Mouse (Mus musculus) adrenal gland, adult 2 months (tissue): ENCODE results near the gene Nfia. TPM values are rescaled to one million over a fixed set of nuclear protein-coding genes. Genes with fewer than 3 reads are reported as not detected.
A peak's percentile ranks its signal among the peaks of the same experiment; 100 is the strongest.

Experiments used
- DNase-seq: peaks from one replicate; pipeline ENCODE4 v3.0.0; 2021
- polyA plus RNA-seq: library from polyadenylated mRNA; depleted of rRNA; stranded (reverse); fragments of >200 nt; gene quantifications from 2 replicates; pipeline ENCODE4 v1.2.3, GENCODE M21; 2012
- total RNA-seq, 2 experiments: library from RNA; stranded (reverse); gene quantifications; 2 replicates each; pipeline ENCODE4 v1.2.3; 2021

Gene Nfia
- total and polyA plus RNA-seq, 3 experiments = 83.3 to 174 (median 132) TPM

GRCm38 (mm10) chr4:97910777-97911580 is 138.4 kb downstream of the Nfia start:
- DNase-seq = peak; percentile 50

GRCm38 (mm10) chr4:97911755-97912154 is 139.2 kb downstream of the Nfia start:
- DNase-seq = no peak

GRCm38 (mm10) chr4:97912155-97912554 is 139.6 kb downstream of the Nfia start:
- DNase-seq = no peak

- no peak for DNase-seq
Measured at GRCm38 (mm10) chr4:97912560-97912959, 140.0 kb downstream of the Nfia start.

- DNase-seq = no peak
Measured at GRCm38 (mm10) chr4:97914348-97914747, 141.8 kb downstream of the Nfia start.

GRCm38 (mm10) chr4:97914761-97915160 is 142.2 kb downstream of the Nfia start:
- DNase-seq = no peak

- no peak for DNase-seq
Measured at GRCm38 (mm10) chr4:97917568-97917967, 145.0 kb downstream of the Nfia start.

GRCm38 (mm10) chr4:97918675-97919074 is 146.1 kb downstream of the Nfia start:
- DNase-seq = no peak

GRCm38 (mm10) chr4:97919773-97920172 is 147.2 kb downstream of the Nfia start:
- no peak for DNase-seq

- peak; percentile 75 for DNase-seq
Measured at GRCm38 (mm10) chr4:97920287-97921079, 147.9 kb downstream of the Nfia start.

GRCm38 (mm10) chr4:97921682-97922081 is 149.1 kb downstream of the Nfia start:
- DNase-seq = no peak

GRCm38 (mm10) chr4:97923248-97923647 is 150.7 kb downstream of the Nfia start:
- no peak for DNase-seq

- peak; percentile 82 for DNase-seq
Measured at GRCm38 (mm10) chr4:97923876-97924316, 151.4 kb downstream of the Nfia start.

- DNase-seq = no peak
Measured at GRCm38 (mm10) chr4:97924414-97924813, 151.9 kb downstream of the Nfia start.

GRCm38 (mm10) chr4:97924855-97925254 is 152.3 kb downstream of the Nfia start:
- no peak for DNase-seq

- DNase-seq = peak; percentile 78
Measured at GRCm38 (mm10) chr4:97925644-97926043, 153.1 kb downstream of the Nfia start.

GRCm38 (mm10) chr4:97926607-97927308 is 154.2 kb downstream of the Nfia start:
- peak; percentile 79 for DNase-seq

- no peak for DNase-seq
Measured at GRCm38 (mm10) chr4:97927309-97927656, 154.7 kb downstream of the Nfia start.

GRCm38 (mm10) chr4:97936371-97936770 is 163.8 kb downstream of the Nfia start:
- DNase-seq = no peak

- no peak for DNase-seq
Measured at GRCm38 (mm10) chr4:97936912-97937311, 164.4 kb downstream of the Nfia start.

GRCm38 (mm10) chr4:97939492-97939891 is 167.0 kb downstream of the Nfia start:
- peak; percentile 52 for DNase-seq

GRCm38 (mm10) chr4:97939920-97940520 is 167.5 kb downstream of the Nfia start:
- no peak for DNase-seq
